Mouse (Mus musculus): ENCODE results near the gene Zfp473. TPM values are rescaled to one million over a fixed set of nuclear protein-coding genes. Genes with fewer than 3 reads are reported as not detected.
A peak's percentile ranks its signal among the peaks of the same experiment; 100 is the strongest.

Gene Zfp473
- polyA plus RNA-seq, 1 experiment from 2014 or later: 1.4 TPM

GRCm38 (mm10) chr7:44707169-44707675 is 43.6 kb downstream of the Zfp473 start:
- Histone ChIP-seq H3K4me2 (no peak overlapping the region), H3K9me3 (no peaks in the 10 kb centered on the region), H3K27me3 (replicated peaks) (no peaks in the 10 kb centered on the region; the same call in 1 of the 2 replicates), H3K4me3 (no peak overlapping the region), H3K27ac (no peak overlapping the region), H3K9ac (no peak overlapping the region), H3K36me3 (replicated peaks) (no peaks in the 10 kb centered on the region), H3K4me1 (no peaks in the 10 kb centered on the region)
- no peak for ATAC-seq (replicated peaks)
- 83% methylated on average over 5 of the region's 5 CpGs for WGBS

GRCm38 (mm10) chr7:44706322-44706721 is 44.5 kb downstream of the Zfp473 start:
- Histone ChIP-seq H3K36me3 (replicated peaks) (no peaks in the 10 kb centered on the region), H3K4me3 (no peak overlapping the region), H3K27me3 (replicated peaks) (no peaks in the 10 kb centered on the region; the same call in 1 of the 2 replicates), H3K9ac (no peak overlapping the region), H3K4me2 (no peak overlapping the region), H3K4me1 (no peaks in the 10 kb centered on the region), H3K27ac (no peak overlapping the region), H3K9me3 (no peaks in the 10 kb centered on the region)
- ATAC-seq (replicated peaks): no peak

- H3K9me3 ChIP-seq: no peaks in the 10 kb centered on the region
- no peak overlapping the region for H3K9ac ChIP-seq
- H3K36me3 ChIP-seq (replicated peaks): no peaks in the 10 kb centered on the region
- H3K4me2 ChIP-seq: no peak overlapping the region
- H3K27me3 ChIP-seq (replicated peaks): no peaks in the 10 kb centered on the region; the same call in 1 of the 2 replicates
- WGBS: 90% methylated on average over 4 of the region's 4 CpGs
- H3K4me1 ChIP-seq: no peaks in the 10 kb centered on the region
- H3K27ac ChIP-seq: no peak overlapping the region
- no peak overlapping the region for H3K4me3 ChIP-seq
- ATAC-seq (replicated peaks): no peak
These were observed 45.8 kb downstream of the Zfp473 start for GRCm38 (mm10) chr7:44705086-44705485.

GRCm38 (mm10) chr7:44704363-44704762 is 46.5 kb downstream of the Zfp473 start:
- 57% methylated on average over 3 of the region's 3 CpGs for WGBS
- no peak overlapping the region for H3K9ac ChIP-seq
- no peak for ATAC-seq (replicated peaks)

GRCm38 (mm10) chr7:44702985-44703384 is 47.9 kb downstream of the Zfp473 start:
- Histone ChIP-seq H3K27me3 (replicated peaks) (no peaks in the 10 kb centered on the region), H3K36me3 (replicated peaks) (no peaks in the 10 kb centered on the region), H3K4me1 (no peaks in the 10 kb centered on the region), H3K4me3 (no peak overlapping the region), H3K27ac (no peak overlapping the region), H3K9ac (no peak overlapping the region), H3K9me3 (no peaks in the 10 kb centered on the region), H3K4me2 (no peak overlapping the region)
- no peak for ATAC-seq (replicated peaks)
- WGBS: 80% methylated on average over 8 of the region's 8 CpGs

More at GRCm38 (mm10) chr7:44704363-44704762, 46.5 kb downstream of the Zfp473 start:
- no peak overlapping the region for H3K27ac ChIP-seq
- H3K4me2 ChIP-seq: no peak overlapping the region
- no peaks in the 10 kb centered on the region for H3K36me3 ChIP-seq (replicated peaks)
- no peaks in the 10 kb centered on the region for H3K9me3 ChIP-seq
- no peak overlapping the region for H3K4me3 ChIP-seq
- H3K27me3 ChIP-seq (replicated peaks): no peaks in the 10 kb centered on the region; the same call in 1 of the 2 replicates
- H3K4me1 ChIP-seq: no peaks in the 10 kb centered on the region

- Histone ChIP-seq H3K9me3 (no peaks in the 10 kb centered on the region), H3K27me3 (replicated peaks) (no peaks in the 10 kb centered on the region), H3K4me1 (peaks cover 4% of the 10 kb centered on the region; the same call in 1 of the 2 replicates), H3K4me2 (no peak overlapping the region), H3K27ac (no peak overlapping the region), H3K9ac (no peak overlapping the region), H3K4me3 (no peak overlapping the region), H3K36me3 (replicated peaks) (no peaks in the 10 kb centered on the region)
- ATAC-seq (replicated peaks): peak; percentile 67; the same call in 1 of the 2 replicates
- WGBS: 13% methylated on average over 6 of the region's 6 CpGs
These were observed 48.9 kb downstream of the Zfp473 start for GRCm38 (mm10) chr7:44701921-44702320.

- ATAC-seq (replicated peaks): no peak
- no peak overlapping the region for H3K4me3 ChIP-seq
- no peak overlapping the region for H3K4me2 ChIP-seq
- H3K27ac ChIP-seq: no peak overlapping the region
- H3K36me3 ChIP-seq (replicated peaks): no peaks in the 10 kb centered on the region
- no peak overlapping the region for H3K9ac ChIP-seq
- no peaks in the 10 kb centered on the region for H3K9me3 ChIP-seq
- H3K4me1 ChIP-seq: peaks cover 5% of the 10 kb centered on the region; the same call in 1 of the 2 replicates
- WGBS: 61% methylated on average over 7 of the region's 7 CpGs
- no peaks in the 10 kb centered on the region for H3K27me3 ChIP-seq (replicated peaks)
These were observed 52.9 kb downstream of the Zfp473 start for GRCm38 (mm10) chr7:44697980-44698379.

GRCm38 (mm10) chr7:44697191-44697710 is 53.6 kb downstream of the Zfp473 start:
- ATAC-seq (replicated peaks): no peak
- no peaks in the 10 kb centered on the region for H3K27me3 ChIP-seq (replicated peaks)
- no peak overlapping the region for H3K9ac ChIP-seq
- WGBS: 19% methylated on average over 20 of the region's 20 CpGs
- H3K27ac ChIP-seq: no peak overlapping the region
- no peak overlapping the region for H3K4me3 ChIP-seq
- H3K9me3 ChIP-seq: no peaks in the 10 kb centered on the region
- no peaks in the 10 kb centered on the region for H3K36me3 ChIP-seq (replicated peaks)
- H3K4me1 ChIP-seq: peaks cover 5% of the 10 kb centered on the region; the same call in 1 of the 2 replicates
- H3K4me2 ChIP-seq: no peak overlapping the region

- Histone ChIP-seq H3K9me3 (no peaks in the 10 kb centered on the region), H3K27me3 (replicated peaks) (no peaks in the 10 kb centered on the region), H3K4me2 (no peak overlapping the region), H3K9ac (no peak overlapping the region), H3K36me3 (replicated peaks) (no peaks in the 10 kb centered on the region), H3K4me1 (peaks cover 5% of the 10 kb centered on the region; the same call in 1 of the 2 replicates), H3K4me3 (no peak overlapping the region), H3K27ac (no peak overlapping the region)
- ATAC-seq (replicated peaks): no peak
- WGBS: 92% methylated on average over 4 of the region's 4 CpGs
These were observed 55.6 kb downstream of the Zfp473 start for GRCm38 (mm10) chr7:44695223-44695622.

- no peak overlapping the region for H3K4me2 ChIP-seq
- no peaks in the 10 kb centered on the region for H3K36me3 ChIP-seq (replicated peaks)
- no peaks in the 10 kb centered on the region for H3K27me3 ChIP-seq (replicated peaks)
- H3K27ac ChIP-seq: no peak overlapping the region
- H3K4me3 ChIP-seq: no peak overlapping the region
- H3K9ac ChIP-seq: no peak overlapping the region
- no peak for ATAC-seq (replicated peaks)
- peaks cover 5% of the 10 kb centered on the region; the same call in 1 of the 2 replicates for H3K4me1 ChIP-seq
- WGBS: 79% methylated on average over 10 of the region's 10 CpGs
- H3K9me3 ChIP-seq: no peaks in the 10 kb centered on the region
These were observed 57.2 kb downstream of the Zfp473 start for GRCm38 (mm10) chr7:44693427-44694175.

- Histone ChIP-seq H3K4me3 (no peak overlapping the region), H3K36me3 (replicated peaks) (no peaks in the 10 kb centered on the region), H3K4me2 (no peak overlapping the region), H3K27me3 (replicated peaks) (no peaks in the 10 kb centered on the region), H3K9ac (no peak overlapping the region), H3K27ac (no peak overlapping the region), H3K4me1 (peaks cover 4% of the 10 kb centered on the region; the same call in 1 of the 2 replicates), H3K9me3 (no peaks in the 10 kb centered on the region)
- WGBS: 91% methylated on average over 7 of the region's 7 CpGs
- ATAC-seq (replicated peaks): no peak
These were observed 61.5 kb downstream of the Zfp473 start for GRCm38 (mm10) chr7:44689331-44689730.

GRCm38 (mm10) chr7:44688890-44689289 is 62.0 kb downstream of the Zfp473 start:
- 69% methylated on average over 3 of the region's 3 CpGs for WGBS
- ATAC-seq (replicated peaks): no peak
- no peaks in the 10 kb centered on the region for H3K9me3 ChIP-seq

More at GRCm38 (mm10) chr7:44688890-44689289, 62.0 kb downstream of the Zfp473 start:
- no peak overlapping the region for H3K4me3 ChIP-seq
- no peak overlapping the region for H3K9ac ChIP-seq
- H3K4me1 ChIP-seq: peaks cover 4% of the 10 kb centered on the region; the same call in 1 of the 2 replicates
- no peaks in the 10 kb centered on the region for H3K36me3 ChIP-seq (replicated peaks)
- no peak overlapping the region for H3K27ac ChIP-seq
- no peaks in the 10 kb centered on the region for H3K27me3 ChIP-seq (replicated peaks)
- H3K4me2 ChIP-seq: no peak overlapping the region

Measured in midbrain, embryonic 15.5 days (tissue).